Mouse (Mus musculus): Measurements from ENCODE around the gene Ccdc22. TPM values are rescaled to one million over a fixed set of nuclear protein-coding genes. Genes with fewer than 3 reads are reported as not detected.
A peak's percentile ranks its signal among the peaks of the same experiment; 100 is the strongest.

Ccdc22 gene
- polyA plus RNA-seq, 1 experiment from 2014 or later, result 38.4 TPM

- no peak for TF ChIP-seq CTCF (IDR thresholded peaks at IDR 0.05)
- ChIA-PET POLR2A (no interaction called here), CTCF (interaction anchor here (1.0 kb wide), 1 partner anchor 30 kb away, joined by 3 read pairs; no protein-coding TSS in a partner anchor)
- no peak for DNase-seq (ENCODE audit: low read depth, low spot score)
- H3K27me3 ChIP-seq, result peaks cover 9% of the 10 kb centered on the region
- in situ Hi-C loops (cut with MboI; ENCODE audit: low pct_unique_long_range_greater_than_20kb), result no loop called here
- peak; percentile 22 for ATAC-seq
Measured at GRCm38 (mm10) chrX:7573176-7574086, 31.9 kb downstream of the Ccdc22 start, which contains the start of gene Foxp3. Foxp3 (plus strand) TSS chrX:7573644.

- in situ Hi-C loops (cut with MboI; ENCODE audit: low pct_unique_long_range_greater_than_20kb), result no loop called here
Measured at GRCm38 (mm10) chrX:7572466-7572865, 32.9 kb downstream of the Ccdc22 start.

GRCm38 (mm10) chrX:7571565-7572136 is 33.7 kb downstream of the Ccdc22 start:
- ChIA-PET POLR2A (interaction anchor here (0.6 kb wide), 2 partner anchors 24 to 35 kb away, joined by 3 to 4 read pairs; no protein-coding TSS in a partner anchor), CTCF (interaction anchor here (0.7 to 0.9 kb wide), 2 partner anchors 8 to 149 kb away, joined by 3 read pairs; no protein-coding TSS in a partner anchor)
- ATAC-seq, result no peak
- in situ Hi-C loops (cut with MboI; ENCODE audit: low pct_unique_long_range_greater_than_20kb), result no loop called here
- H3K27me3 ChIP-seq, result peaks cover 6% of the 10 kb centered on the region
- no peak for TF ChIP-seq CTCF (IDR thresholded peaks at IDR 0.05)
- DNase-seq (ENCODE audit: low read depth, low spot score), result no peak

More at GRCm38 (mm10) chrX:7572466-7572865, 32.9 kb downstream of the Ccdc22 start:
- ATAC-seq (no peak), DNase-seq (ENCODE audit: low read depth, low spot score) (no peak)
- CTCF ChIA-PET, result interaction anchor here (0.7 to 0.9 kb wide), 2 partner anchors 7 to 150 kb away, joined by 3 read pairs; no protein-coding TSS in a partner anchor
- no peak for TF ChIP-seq CTCF (IDR thresholded peaks at IDR 0.05)
- H3K27me3 ChIP-seq, result peaks cover 9% of the 10 kb centered on the region
- POLR2A ChIA-PET, result no interaction called here

GRCm38 (mm10) chrX:7570481-7571175 is 34.7 kb downstream of the Ccdc22 start:
- DNase-seq (ENCODE audit: low read depth, low spot score) (no peak), ATAC-seq (no peak)
- in situ Hi-C loops (cut with MboI; ENCODE audit: low pct_unique_long_range_greater_than_20kb), result no loop called here
- H3K27me3 ChIP-seq, result peaks cover 10% of the 10 kb centered on the region
- ChIA-PET CTCF (interaction anchor here (0.6 kb wide), 1 partner anchor 97 kb away, joined by 3 read pairs; no protein-coding TSS in a partner anchor), POLR2A (no interaction called here)
- no peak for TF ChIP-seq CTCF (IDR thresholded peaks at IDR 0.05)

GRCm38 (mm10) chrX:7567491-7567890 is 37.8 kb downstream of the Ccdc22 start:
- no peak for DNase-seq (ENCODE audit: low read depth, low spot score)
- no peak for TF ChIP-seq CTCF (IDR thresholded peaks at IDR 0.05)
- ChIA-PET POLR2A (interaction anchor here (0.8 kb wide), 1 partner anchor 17 kb away, joined by 4 read pairs; no protein-coding TSS in a partner anchor), CTCF (interaction anchor here (1.3 kb wide), 1 partner anchor 99 kb away, joined by 3 read pairs; no protein-coding TSS in a partner anchor)
- in situ Hi-C loops (cut with MboI; ENCODE audit: low pct_unique_long_range_greater_than_20kb), result no loop called here
- peaks cover 22% of the 10 kb centered on the region for H3K27me3 ChIP-seq
- no peak for ATAC-seq

- CTCF ChIA-PET, result no interaction called here
- no peak for DNase-seq (ENCODE audit: low read depth, low spot score)
- no peak for ATAC-seq
- H3K27me3 ChIP-seq, result peaks cover 17% of the 10 kb centered on the region
- POLR2A ChIA-PET, result no interaction called here
- no peak for TF ChIP-seq CTCF (IDR thresholded peaks at IDR 0.05)
- in situ Hi-C loops (cut with MboI; ENCODE audit: low pct_unique_long_range_greater_than_20kb), result no loop called here
Measured at GRCm38 (mm10) chrX:7566352-7566751, 39.0 kb downstream of the Ccdc22 start.

- H3K27me3 ChIP-seq, result peaks cover 30% of the 10 kb centered on the region
- no peak for ATAC-seq
- in situ Hi-C loops (cut with MboI; ENCODE audit: low pct_unique_long_range_greater_than_20kb), result no loop called here
- ChIA-PET CTCF (no interaction called here), POLR2A (no interaction called here)
- no peak for DNase-seq (ENCODE audit: low read depth, low spot score)
- TF ChIP-seq CTCF (IDR thresholded peaks at IDR 0.05), result no peak
Measured at GRCm38 (mm10) chrX:7563076-7563475, 42.2 kb downstream of the Ccdc22 start.

GRCm38 (mm10) chrX:7553474-7553873 is 51.8 kb downstream of the Ccdc22 start:
- in situ Hi-C loops (cut with MboI; ENCODE audit: low pct_unique_long_range_greater_than_20kb), result no loop called here
- no peak for DNase-seq (ENCODE audit: low read depth, low spot score)
- ChIA-PET POLR2A (no interaction called here), CTCF (no interaction called here)
- no peak for TF ChIP-seq CTCF (IDR thresholded peaks at IDR 0.05)
- peaks cover 5% of the 10 kb centered on the region for H3K27me3 ChIP-seq
- no peak for ATAC-seq

Other genes starting within 250 kb of the Ccdc22 start
- 6.1 TPM for gene Usp27x, start 229.7 kb downstream of the Ccdc22 start, polyA plus RNA-seq (2021)
- 0.17 TPM for gene Foxp3, start 31.9 kb downstream of the Ccdc22 start, polyA plus RNA-seq (2021)
- gene Ppp1r3f, start 31.2 kb downstream of the Ccdc22 start, polyA plus RNA-seq (2021), result 11.2 TPM
- not detected for gene Cacna1f, start 1.6 kb upstream of the Ccdc22 start, polyA plus RNA-seq (2021)
- 1.1 TPM for gene Syp, start 33.0 kb upstream of the Ccdc22 start, polyA plus RNA-seq (2021)
- 0.05 TPM for gene Prickle3, start 51.7 kb upstream of the Ccdc22 start, polyA plus RNA-seq (2021)
- gene Plp2, start 65.9 kb upstream of the Ccdc22 start, polyA plus RNA-seq (2021), result 124 TPM
- gene Magix, start 75.7 kb upstream of the Ccdc22 start, polyA plus RNA-seq (2021), result 0.06 TPM
- 36.4 TPM for gene Gpkow, start 91.6 kb upstream of the Ccdc22 start, polyA plus RNA-seq (2021)
- 53.9 TPM for gene Wdr45, start 108.8 kb upstream of the Ccdc22 start, polyA plus RNA-seq (2021)
- not detected for gene Gm45208, start 116.7 kb upstream of the Ccdc22 start, polyA plus RNA-seq (2021)
- 58.7 TPM for gene Praf2, start 122.9 kb upstream of the Ccdc22 start, polyA plus RNA-seq (2021)
- 19.6 TPM for gene Ccdc120, start 145.4 kb upstream of the Ccdc22 start, polyA plus RNA-seq (2021)
- 53.5 TPM for gene Tfe3, start 157.0 kb upstream of the Ccdc22 start, polyA plus RNA-seq (2021)
- gene Gripap1, start 184.2 kb upstream of the Ccdc22 start, polyA plus RNA-seq (2021), result 63.2 TPM
- gene Kcnd1, start 216.8 kb upstream of the Ccdc22 start, polyA plus RNA-seq (2021), result 4.5 TPM
- 83.0 TPM for gene Otud5, start 235.8 kb upstream of the Ccdc22 start, polyA plus RNA-seq (2021)

Measured in Patski (cell line).